Mouse (Mus musculus) hindbrain, embryonic 13.5 days (tissue): ENCODE measurements around the gene Fibcd1. TPM values are rescaled to one million over a fixed set of nuclear protein-coding genes. Genes with fewer than 3 reads are reported as not detected.
A peak's percentile ranks its signal among the peaks of the same experiment; 100 is the strongest.

Experiments used
- ATAC-seq: fragments of 200-750 bp; cut with Nextera tagmentation; 2 replicates; pipeline ENCODE4 v1.8.0; 2017; ENCODE audit warnings: moderate TSS enrichment; ENCODE audit not compliant: low FRiP score
- H3K27ac ChIP-seq: fragments of 300-500 bp; sonication (generic); 2 replicates; pipeline ENCODE4 v1.5.1; 2015; ENCODE audit warnings: inconsistent platforms, mild to moderate bottlenecking, moderate library complexity
- H3K27me3 ChIP-seq: fragments of 300-500 bp; sonication (generic); 2 replicates; pipeline ENCODE4 v1.6.1; 2015; ENCODE audit warnings: mild to moderate bottlenecking, inconsistent platforms
- H3K36me3 ChIP-seq: fragments of 300-500 bp; sonication (generic); 2 replicates; pipeline ENCODE4 v1.6.1; 2015; ENCODE audit warnings: mild to moderate bottlenecking, inconsistent platforms
- H3K4me1 ChIP-seq: fragments of 300-500 bp; sonication (generic); replicated peaks from 2 replicates; pipeline ENCODE4 v1.6.1; 2015; ENCODE audit warnings: inconsistent platforms
- H3K4me2 ChIP-seq: fragments of 300-500 bp; sonication (generic); 2 replicates; pipeline ENCODE4 v1.6.1; 2015; ENCODE audit warnings: inconsistent platforms, mild to moderate bottlenecking, moderate library complexity
- H3K4me3 ChIP-seq: fragments of 300-500 bp; sonication (generic); 2 replicates; pipeline ENCODE4 v1.5.1; 2015; ENCODE audit warnings: mild to moderate bottlenecking, inconsistent platforms
- H3K9ac ChIP-seq: fragments of 300-500 bp; sonication (generic); 2 replicates; pipeline ENCODE4 v1.6.1; 2015; ENCODE audit warnings: mild to moderate bottlenecking, inconsistent platforms
- H3K9me3 ChIP-seq: fragments of 300-500 bp; sonication (generic); 2 replicates; pipeline ENCODE4 v1.6.1; 2016; ENCODE audit warnings: inconsistent platforms
- WGBS: fragments of 180-500 bp; shearing (Covaris S2); methylation state at CpG from one replicate; pipeline ENCODE4 v1.1.7; 2015; 5-methylcytosine and 5-hydroxymethylcytosine counted together
- polyA plus RNA-seq: library from polyadenylated mRNA; unstranded; fragments of >200 nt; fragmentation: Nextera tagmentation; extraction: Ambion mirVana; gene quantifications from 2 replicates; pipeline ENCODE4 v1.2.1, GENCODE M21; 2015

Gene Fibcd1
- polyA plus RNA-seq, 1 experiment from 2014 or later: 4.6 TPM

DNA sequence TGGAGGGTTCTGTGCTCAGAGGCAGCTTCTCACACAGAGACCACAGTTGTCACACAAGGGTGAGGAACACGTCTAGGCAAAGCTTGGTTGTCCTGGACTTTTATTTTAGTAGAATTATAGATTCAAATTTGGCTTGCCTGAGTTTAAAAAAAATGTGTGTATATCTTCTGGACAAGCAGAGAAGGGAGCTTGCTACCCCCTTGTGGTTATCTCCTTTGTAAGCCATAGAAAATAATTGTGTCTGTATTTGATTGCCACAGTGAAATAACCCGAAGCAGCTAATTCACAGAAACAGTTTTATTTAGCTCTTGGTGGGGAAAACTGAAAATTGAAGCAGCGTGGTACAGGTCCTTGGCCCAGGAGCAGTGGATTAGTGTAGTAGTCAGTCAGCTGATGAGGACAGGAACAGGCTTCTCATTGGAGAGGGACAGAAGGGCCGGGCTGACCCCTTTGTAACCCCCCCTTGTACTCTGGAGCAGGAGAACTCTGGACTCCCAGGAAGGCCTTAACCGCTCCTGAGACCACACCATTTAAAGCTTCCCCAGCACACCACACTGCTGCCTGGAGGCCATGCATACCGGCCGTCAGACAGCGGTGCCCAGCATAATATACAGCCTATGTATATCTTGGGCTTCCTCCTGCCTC lies 62.7 kb downstream of the Fibcd1 start:
- 79% methylated on average over 8 of the region's 8 CpGs for WGBS
- H3K9ac ChIP-seq: peak overlapping the region; percentile 11; the same call in 1 of the 2 replicates
- no peaks in the 10 kb centered on the region for H3K9me3 ChIP-seq
- H3K4me3 ChIP-seq: no peak overlapping the region
- no peak overlapping the region for H3K27ac ChIP-seq
- H3K4me2 ChIP-seq: no peak overlapping the region
- H3K4me1 ChIP-seq: peaks cover 10% of the 10 kb centered on the region; the same call in 1 of the 2 replicates
- no peak for ATAC-seq
- H3K36me3 ChIP-seq: peaks cover 63% of the 10 kb centered on the region
- H3K27me3 ChIP-seq: no peaks in the 10 kb centered on the region

DNA sequence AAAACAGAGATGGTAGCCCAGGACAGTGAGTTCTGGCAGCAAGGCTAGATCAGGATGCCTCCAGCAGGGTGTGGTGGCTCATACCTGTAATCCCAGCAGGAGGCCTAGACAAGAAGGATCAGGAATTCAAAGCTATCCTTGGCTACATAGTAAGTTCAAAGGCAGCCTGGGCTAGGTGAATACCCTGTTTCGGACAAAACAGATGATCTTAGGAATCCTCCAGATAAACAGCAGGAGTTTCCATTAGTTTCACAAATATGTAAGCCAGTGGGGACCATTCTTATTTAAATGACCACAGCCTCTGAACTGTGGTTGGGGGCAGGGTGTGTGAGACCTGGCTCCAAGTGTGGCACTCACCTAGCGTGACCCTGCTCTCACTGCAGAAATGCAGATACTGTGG lies 66.5 kb downstream of the Fibcd1 start:
- no peak overlapping the region for H3K9ac ChIP-seq
- H3K36me3 ChIP-seq: peaks cover 40% of the 10 kb centered on the region
- no peak overlapping the region for H3K4me2 ChIP-seq
- no peak for ATAC-seq
- H3K9me3 ChIP-seq: no peaks in the 10 kb centered on the region
- H3K27ac ChIP-seq: no peak overlapping the region
- WGBS: 96% methylated on average over 2 of the region's 2 CpGs
- no peaks in the 10 kb centered on the region for H3K27me3 ChIP-seq
- H3K4me3 ChIP-seq: no peak overlapping the region
- H3K4me1 ChIP-seq: peaks cover 10% of the 10 kb centered on the region; the same call in 1 of the 2 replicates

DNA sequence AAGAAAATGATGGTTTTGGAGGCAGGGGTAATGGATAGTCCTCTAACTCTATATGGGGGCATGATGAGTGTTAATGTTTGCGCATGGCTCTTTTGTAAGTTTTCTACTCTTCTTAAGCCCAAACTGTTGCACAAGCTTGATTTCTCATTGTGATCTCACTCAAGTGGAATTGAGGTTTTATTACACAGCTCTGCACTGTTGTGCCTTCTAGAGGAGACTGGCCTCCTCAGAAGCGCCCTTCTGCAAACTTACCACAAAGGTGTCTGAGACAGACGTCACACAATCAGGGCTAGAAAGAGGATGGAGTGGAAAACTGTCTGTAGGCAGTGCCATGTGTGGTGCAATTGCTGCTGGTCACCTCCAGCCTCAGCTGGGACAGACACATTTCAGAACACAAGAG lies 69.3 kb downstream of the Fibcd1 start:
- no peak for ATAC-seq
- WGBS: 98% methylated on average over 3 of the region's 3 CpGs
- H3K9me3 ChIP-seq: no peaks in the 10 kb centered on the region
- no peaks in the 10 kb centered on the region for H3K27me3 ChIP-seq
- peaks cover 5% of the 10 kb centered on the region; the same call in 1 of the 2 replicates for H3K4me1 ChIP-seq
- H3K9ac ChIP-seq: no peak overlapping the region
- H3K27ac ChIP-seq: no peak overlapping the region
- H3K4me2 ChIP-seq: no peak overlapping the region
- no peak overlapping the region for H3K4me3 ChIP-seq
- H3K36me3 ChIP-seq: peaks cover 32% of the 10 kb centered on the region

DNA sequence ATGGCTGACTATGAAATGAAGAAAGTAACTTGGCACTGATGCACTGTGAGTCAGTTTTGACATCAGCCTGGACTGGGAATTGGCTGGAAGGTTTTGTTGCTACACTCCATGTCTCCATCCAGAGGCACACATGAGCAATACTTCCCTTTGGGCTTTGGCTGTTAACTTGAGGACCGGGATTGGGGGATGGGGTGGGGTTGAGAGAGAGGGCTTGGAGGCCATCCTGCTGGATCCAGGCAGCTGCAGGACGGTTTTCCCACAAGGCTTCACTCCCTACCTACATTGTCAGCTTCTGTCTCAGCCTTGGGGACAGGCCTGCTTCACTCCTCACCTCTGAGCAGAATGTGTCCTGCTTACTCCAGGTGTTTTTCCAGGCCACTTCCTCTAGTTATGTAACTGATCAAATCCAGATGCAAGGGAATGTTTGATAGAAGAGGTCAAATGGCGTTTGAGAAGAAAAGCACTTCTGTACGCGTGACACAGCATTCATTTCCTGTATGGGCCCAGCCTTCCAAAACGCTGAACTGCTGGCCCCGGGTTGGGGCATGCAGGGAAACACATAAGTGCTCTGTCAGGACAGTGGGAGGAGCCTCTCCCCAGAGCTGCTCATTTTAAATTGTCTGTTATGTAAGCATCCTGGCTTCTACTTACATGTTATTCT lies 74.9 kb downstream of the Fibcd1 start:
- WGBS: 47% methylated on average over 7 of the region's 7 CpGs
- no peak overlapping the region for H3K4me2 ChIP-seq
- H3K4me3 ChIP-seq: no peak overlapping the region
- no peak for ATAC-seq
- peak overlapping the region; percentile 42; the same call in 1 of the 2 replicates for H3K27ac ChIP-seq
- no peaks in the 10 kb centered on the region for H3K36me3 ChIP-seq
- H3K9ac ChIP-seq: no peak overlapping the region
- H3K4me1 ChIP-seq: peaks cover 49% of the 10 kb centered on the region
- no peaks in the 10 kb centered on the region for H3K27me3 ChIP-seq
- no peaks in the 10 kb centered on the region for H3K9me3 ChIP-seq

DNA sequence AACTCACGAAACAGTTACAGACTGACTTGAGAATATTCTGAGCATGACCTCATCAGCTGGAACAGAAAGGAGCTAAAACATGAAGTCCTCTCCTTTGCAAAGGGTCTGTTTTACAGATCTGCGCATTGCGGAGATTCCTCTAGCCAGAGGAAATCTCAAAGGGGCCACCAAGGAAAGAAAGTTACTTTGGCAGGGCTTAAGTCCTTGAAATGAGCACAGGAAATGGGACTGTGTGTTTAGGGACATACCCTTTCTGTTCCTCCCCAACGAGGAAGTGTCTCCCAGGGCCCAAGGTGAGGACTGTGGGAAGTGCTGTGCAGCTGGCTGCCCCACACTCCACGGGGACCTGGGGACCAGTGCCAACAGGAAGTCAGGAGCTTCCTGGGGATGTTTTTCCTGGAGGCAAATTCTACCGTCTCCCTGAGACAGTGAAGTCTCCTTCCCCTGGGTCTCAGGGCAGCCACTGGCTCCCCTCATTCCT lies 76.1 kb downstream of the Fibcd1 start:
- Histone ChIP-seq H3K36me3 (no peaks in the 10 kb centered on the region), H3K4me2 (no peak overlapping the region), H3K27ac (peak overlapping the region; percentile 50), H3K4me3 (no peak overlapping the region), H3K4me1 (peaks cover 56% of the 10 kb centered on the region), H3K9me3 (no peaks in the 10 kb centered on the region), H3K27me3 (no peaks in the 10 kb centered on the region), H3K9ac (no peak overlapping the region)
- ATAC-seq: no peak
- WGBS: 43% methylated on average over 6 of the region's 6 CpGs

DNA sequence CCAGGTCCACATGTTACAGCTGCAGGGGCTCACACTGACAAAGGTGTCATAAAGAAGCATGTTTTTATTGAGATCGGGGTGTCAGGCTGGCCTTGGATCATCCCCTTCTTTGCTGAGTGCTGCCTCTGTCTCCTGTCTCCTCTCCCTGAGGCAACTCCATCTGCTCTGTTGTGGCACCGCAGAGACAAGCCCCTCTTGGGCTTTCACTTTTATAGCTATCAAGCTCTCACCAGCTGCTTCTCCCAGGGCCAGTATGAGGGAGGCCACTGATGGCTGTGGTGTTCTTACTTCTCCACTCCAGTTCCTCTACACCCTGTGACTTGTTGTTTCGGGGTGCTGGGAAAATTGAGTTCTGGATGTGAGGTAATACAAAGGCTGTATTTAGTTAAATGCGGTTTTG lies 76.7 kb downstream of the Fibcd1 start:
- Histone ChIP-seq H3K4me3 (no peak overlapping the region), H3K27ac (peak overlapping the region; percentile 50), H3K4me1 (peaks cover 56% of the 10 kb centered on the region), H3K27me3 (no peaks in the 10 kb centered on the region), H3K4me2 (no peak overlapping the region), H3K9me3 (no peaks in the 10 kb centered on the region), H3K36me3 (no peaks in the 10 kb centered on the region), H3K9ac (no peak overlapping the region; the same call in 1 of the 2 replicates)
- ATAC-seq: no peak
- WGBS: 57% methylated on average over 4 of the region's 4 CpGs

DNA sequence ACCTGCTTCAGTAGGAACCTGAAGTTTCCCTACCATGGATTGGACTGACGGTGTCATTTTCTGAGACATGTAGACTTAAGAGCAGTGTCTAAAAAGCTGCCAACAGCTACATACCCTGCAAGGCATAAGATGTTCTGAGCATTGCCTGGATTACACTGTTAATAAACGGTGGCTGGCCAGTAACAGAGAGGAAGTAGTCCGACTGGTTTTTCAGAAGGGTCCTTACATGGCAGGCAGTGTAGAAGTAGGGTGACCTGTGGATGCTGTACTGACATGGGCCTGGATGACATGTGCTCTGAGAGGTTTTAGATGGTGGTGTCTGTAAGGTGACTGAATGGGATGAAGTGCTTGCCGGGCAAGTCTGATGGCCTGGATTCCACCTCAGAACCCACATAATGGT lies 78.0 kb downstream of the Fibcd1 start:
- Histone ChIP-seq H3K9ac (no peak overlapping the region), H3K9me3 (no peaks in the 10 kb centered on the region), H3K36me3 (no peaks in the 10 kb centered on the region), H3K4me3 (no peak overlapping the region), H3K27ac (no peak overlapping the region), H3K4me1 (peaks cover 67% of the 10 kb centered on the region), H3K4me2 (no peak overlapping the region), H3K27me3 (no peaks in the 10 kb centered on the region)
- no peak for ATAC-seq
- WGBS: 87% methylated on average over 4 of the region's 4 CpGs

DNA sequence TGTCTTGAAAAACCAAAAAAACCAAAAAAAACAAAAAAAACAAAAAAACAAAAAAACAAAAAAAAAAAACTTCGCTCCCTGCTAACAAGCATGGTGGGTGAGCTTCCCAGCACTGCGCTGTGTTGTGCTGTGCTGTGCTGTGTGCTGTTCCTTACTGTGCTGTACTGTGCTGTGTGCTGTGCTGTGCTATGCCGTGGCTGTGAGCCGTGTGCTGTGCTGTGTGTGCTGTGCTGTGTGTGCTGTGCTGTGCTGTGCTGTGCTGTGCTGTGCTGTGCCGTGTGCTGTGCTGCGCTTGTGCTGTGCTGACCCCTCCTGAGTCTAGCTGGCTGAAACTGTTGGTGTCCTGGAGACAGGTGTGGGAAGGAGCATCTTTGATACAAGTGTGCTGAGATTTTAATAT lies 78.7 kb downstream of the Fibcd1 start:
- Histone ChIP-seq H3K4me1 (peaks cover 72% of the 10 kb centered on the region), H3K9me3 (no peaks in the 10 kb centered on the region), H3K27me3 (no peaks in the 10 kb centered on the region), H3K36me3 (no peaks in the 10 kb centered on the region), H3K9ac (no peak overlapping the region), H3K27ac (no peak overlapping the region), H3K4me2 (no peak overlapping the region), H3K4me3 (no peak overlapping the region)
- 93% methylated on average over 6 of the region's 6 CpGs for WGBS
- no peak for ATAC-seq

Other genes starting within 250 kb of the Fibcd1 start
- gene Prdm12, start 206.0 kb downstream of the Fibcd1 start, polyA plus RNA-seq: 2.2 and 4.0 TPM in 2 replicates
- gene Exosc2, start 175.3 kb downstream of the Fibcd1 start, polyA plus RNA-seq: 41.3 and 43.4 TPM in 2 replicates
- 19.7 and 21.7 TPM in 2 replicates for gene Abl1, start 157.6 kb downstream of the Fibcd1 start, polyA plus RNA-seq
- gene Qrfp, start 35.4 kb downstream of the Fibcd1 start, polyA plus RNA-seq: 0.08 TPM in 1 of 2 replicates, not detected in the other
- gene Lamc3, start 41.3 kb upstream of the Fibcd1 start, polyA plus RNA-seq: 6.3 and 7.0 TPM in 2 replicates
- gene Aif1l, start 104.1 kb upstream of the Fibcd1 start, polyA plus RNA-seq: 25.9 and 30.6 TPM in 2 replicates
- gene Nup214, start 128.4 kb upstream of the Fibcd1 start, polyA plus RNA-seq: 80.8 and 83.5 TPM in 2 replicates
- gene Fam78a, start 238.9 kb upstream of the Fibcd1 start, polyA plus RNA-seq: 0.63 and 0.74 TPM in 2 replicates
- gene Plpp7, start 249.5 kb upstream of the Fibcd1 start, polyA plus RNA-seq: 21.6 and 21.7 TPM in 2 replicates